In the genomic region with DNA sequence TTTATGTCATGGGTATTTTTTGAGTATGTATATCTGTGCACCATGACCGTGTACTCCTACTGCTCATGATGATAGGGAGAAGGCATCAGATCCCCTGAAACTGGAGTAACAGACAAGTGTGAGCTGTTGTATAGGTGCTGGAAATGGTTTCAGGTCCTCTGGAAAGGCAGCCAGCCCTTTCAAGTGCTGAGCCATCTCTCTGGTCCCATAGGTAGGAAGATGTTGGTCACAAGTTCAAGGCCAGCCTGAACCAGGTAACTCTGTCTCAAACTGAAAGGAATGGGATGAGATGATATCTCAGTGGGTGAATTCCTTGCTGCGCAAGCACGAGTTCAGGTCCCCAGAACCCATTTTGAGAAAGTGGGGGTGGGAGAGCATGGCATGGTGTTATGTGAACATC, we compare ENCODE assay signal across 16 mouse cellular contexts. TPM values are rescaled to one million over a fixed set of nuclear protein-coding genes. Genes with fewer than 3 reads are reported as not detected.
DNase-seq lines count a peak whose midpoint lies in the region; ATAC-seq lines count a peak whose summit lies in the region.
"Had no signal": no experiment of that assay in that cellular context is flagged by ENCODE, and none has a peak within 500 bp of the region (broad histone marks: within the 10 kb centered on the region; RNA-seq: fewer than 3 reads in every experiment).

No protein-coding gene starts in this region.

- ATAC-seq in forebrain, embryonic 14.5 days, result peak; percentile 25; the same call in 1 of the 2 replicates
- no peak for ATAC-seq in forebrain, embryonic 12.5 days (ENCODE audit: low FRiP score)
- peak; percentile 10; the same call in 1 of the 2 replicates for ATAC-seq in hindbrain, embryonic 13.5 days (ENCODE audit: low FRiP score)
- ATAC-seq in midbrain, embryonic 11.5 days (ENCODE audit: low FRiP score), result no peak
- ATAC-seq in midbrain, embryonic 16.5 days, result no peak
- ATAC-seq in neural tube, embryonic 15.5 days (ENCODE audit: low FRiP score), result peak; percentile 13; the same call in 1 of the 2 replicates

- H3K36me3 ChIP-seq in forebrain, embryonic 14.5 days (ENCODE audit: control insufficient read depth, insufficient read depth, low read length), result no peaks in the 10 kb centered on the region
- 0 out of 2 replicates have a peak, but pooled peaks cover 12% of the 10 kb centered on the region for H3K36me3 ChIP-seq in forebrain, embryonic 12.5 days (replicated peaks)
- H3K36me3 ChIP-seq in hindbrain, embryonic 13.5 days, result peaks cover 7% of the 10 kb centered on the region
- peaks cover 18% of the 10 kb centered on the region; the same call in 1 of the 2 replicates for H3K36me3 ChIP-seq in hindbrain, embryonic 10.5 days
- 0 out of 2 replicates have a peak, but pooled peaks cover 3% of the 10 kb centered on the region for H3K36me3 ChIP-seq in midbrain, embryonic 11.5 days (ENCODE audit: control insufficient read depth, insufficient read depth, low read length)
- H3K36me3 ChIP-seq in midbrain, embryonic 16.5 days (ENCODE audit: control insufficient read depth, insufficient read depth, low read length), result no peaks in the 10 kb centered on the region
- 0 out of 2 replicates have a peak, but pooled peaks cover 3% of the 10 kb centered on the region for H3K36me3 ChIP-seq in neural tube, embryonic 15.5 days
- H3K36me3 ChIP-seq: heart, embryonic 15.5 days; hindbrain, embryonic 15.5 days had no signal

- H3K9ac ChIP-seq in forebrain, embryonic 14.5 days (ENCODE audit: low read length), result no peak overlapping the region
- H3K9ac ChIP-seq in forebrain, embryonic 12.5 days, result no peak overlapping the region
- no peak overlapping the region for H3K9ac ChIP-seq in hindbrain, embryonic 13.5 days
- no peak overlapping the region for H3K9ac ChIP-seq in midbrain, embryonic 11.5 days (ENCODE audit: low read length)
- no peak overlapping the region for H3K9ac ChIP-seq in midbrain, embryonic 16.5 days (ENCODE audit: low read depth, low read length)
- H3K9ac ChIP-seq in neural tube, embryonic 15.5 days (replicated peaks), result no peak overlapping the region
- H3K9ac ChIP-seq: embryonic facial prominence, embryonic 13.5 days; forebrain, embryonic 13.5 days; forebrain, postnatal 0 days; heart, embryonic 12.5 days; heart, embryonic 15.5 days; hindbrain, embryonic 15.5 days had no signal

- no peak for DNase-seq in forebrain, embryonic 14.5 days (ENCODE audit: low spot score)
- no peak for DNase-seq in hindbrain, embryonic 10.5 days (ENCODE audit: low spot score)
- peak; percentile 72 for DNase-seq in midbrain, embryonic 11.5 days (ENCODE audit: low spot score, missing footprints)
- no peak for DNase-seq in neural tube, embryonic 10.5 days (ENCODE audit: extremely low spot score, low spot score)

- no peaks in the 10 kb centered on the region for H3K27me3 ChIP-seq in forebrain, embryonic 14.5 days (replicated peaks; ENCODE audit: control insufficient read depth, insufficient read depth, low read length)
- H3K27me3 ChIP-seq in forebrain, embryonic 12.5 days, result no peaks in the 10 kb centered on the region
- H3K27me3 ChIP-seq in hindbrain, embryonic 13.5 days, result no peaks in the 10 kb centered on the region
- no peaks in the 10 kb centered on the region for H3K27me3 ChIP-seq in hindbrain, embryonic 10.5 days (ENCODE audit: insufficient read depth, poor library complexity, severe bottlenecking)
- H3K27me3 ChIP-seq in midbrain, embryonic 11.5 days (ENCODE audit: control insufficient read depth, insufficient read depth, low read length), result no peaks in the 10 kb centered on the region
- H3K27me3 ChIP-seq in midbrain, embryonic 16.5 days (ENCODE audit: control insufficient read depth, insufficient read depth, low read depth, low read length), result no peaks in the 10 kb centered on the region
- no peaks in the 10 kb centered on the region for H3K27me3 ChIP-seq in neural tube, embryonic 15.5 days (replicated peaks)
- H3K27me3 ChIP-seq: embryonic facial prominence, embryonic 13.5 days; forebrain, embryonic 13.5 days; heart, embryonic 12.5 days; heart, embryonic 15.5 days; hindbrain, embryonic 15.5 days had no signal

- no peaks in the 10 kb centered on the region for H3K4me1 ChIP-seq in forebrain, embryonic 14.5 days (ENCODE audit: control insufficient read depth, insufficient read depth, low read length)
- H3K4me1 ChIP-seq in forebrain, embryonic 12.5 days, result peaks cover 4% of the 10 kb centered on the region; the same call in 1 of the 2 replicates
- 0 out of 2 replicates have a peak, but pooled peaks cover 3% of the 10 kb centered on the region for H3K4me1 ChIP-seq in hindbrain, embryonic 13.5 days (replicated peaks)
- H3K4me1 ChIP-seq in hindbrain, embryonic 10.5 days (replicated peaks), result peaks cover 15% of the 10 kb centered on the region; the same call in 1 of the 2 replicates
- H3K4me1 ChIP-seq in midbrain, embryonic 11.5 days (ENCODE audit: control insufficient read depth, insufficient read depth, low read length), result no peaks in the 10 kb centered on the region
- H3K4me1 ChIP-seq in midbrain, embryonic 16.5 days (ENCODE audit: control insufficient read depth, insufficient read depth, low read length), result peaks cover 4% of the 10 kb centered on the region; the same call in 1 of the 2 replicates
- peaks cover 4% of the 10 kb centered on the region; the same call in 1 of the 2 replicates for H3K4me1 ChIP-seq in neural tube, embryonic 15.5 days
- H3K4me1 ChIP-seq: forebrain, embryonic 13.5 days; hindbrain, embryonic 15.5 days had no signal

- H3K4me3 ChIP-seq in forebrain, embryonic 14.5 days (ENCODE audit: low read depth, low read length), result no peak overlapping the region
- H3K4me3 ChIP-seq in forebrain, embryonic 12.5 days (replicated peaks), result no peak overlapping the region
- H3K4me3 ChIP-seq in hindbrain, embryonic 13.5 days, result no peak overlapping the region
- H3K4me3 ChIP-seq in hindbrain, embryonic 10.5 days, result no peak overlapping the region
- H3K4me3 ChIP-seq in midbrain, embryonic 11.5 days (ENCODE audit: low read depth, low read length), result no peak overlapping the region
- no peak overlapping the region for H3K4me3 ChIP-seq in midbrain, embryonic 16.5 days (ENCODE audit: low read depth, low read length)
- H3K4me3 ChIP-seq in neural tube, embryonic 15.5 days (replicated peaks), result no peak overlapping the region
- H3K4me3 ChIP-seq: embryonic facial prominence, embryonic 10.5 days; embryonic facial prominence, embryonic 13.5 days; erythroblast, embryonic 14.5 days; forebrain, embryonic 13.5 days; heart, embryonic 12.5 days; heart, embryonic 15.5 days; hindbrain, embryonic 15.5 days had no signal

- no peak overlapping the region for H3K27ac ChIP-seq in forebrain, embryonic 14.5 days (ENCODE audit: low read depth, low read length)
- no peak overlapping the region for H3K27ac ChIP-seq in forebrain, embryonic 12.5 days
- no peak overlapping the region for H3K27ac ChIP-seq in hindbrain, embryonic 13.5 days
- H3K27ac ChIP-seq in hindbrain, embryonic 10.5 days, result no peak overlapping the region
- H3K27ac ChIP-seq in midbrain, embryonic 11.5 days (ENCODE audit: low read depth, low read length), result no peak overlapping the region
- no peak overlapping the region for H3K27ac ChIP-seq in midbrain, embryonic 16.5 days (ENCODE audit: low read length)
- no peak overlapping the region for H3K27ac ChIP-seq in neural tube, embryonic 15.5 days (replicated peaks)
- H3K27ac ChIP-seq: forebrain, embryonic 13.5 days; hindbrain, embryonic 15.5 days had no signal

- WGBS in forebrain, embryonic 14.5 days, result 92% methylated on average over 3 of the region's 3 CpGs
- WGBS in forebrain, embryonic 12.5 days, result 92% methylated on average over 3 of the region's 3 CpGs
- 90% methylated on average over 3 of the region's 3 CpGs for WGBS in hindbrain, embryonic 13.5 days
- 92% methylated on average over 3 of the region's 3 CpGs for WGBS in hindbrain, embryonic 10.5 days
- whole genome bisulfite sequencing in midbrain, embryonic 11.5 days, result 93% methylated on average over 3 of the region's 3 CpGs
- 89% methylated on average over 3 of the region's 3 CpGs for WGBS in midbrain, embryonic 16.5 days
- 92% methylated on average over 3 of the region's 3 CpGs for WGBS in neural tube, embryonic 15.5 days

- no peaks in the 10 kb centered on the region for H3K9me3 ChIP-seq in forebrain, embryonic 14.5 days (replicated peaks; ENCODE audit: control insufficient read depth, low read length)
- H3K9me3 ChIP-seq in forebrain, embryonic 12.5 days, result no peaks in the 10 kb centered on the region
- H3K9me3 ChIP-seq in hindbrain, embryonic 13.5 days, result no peaks in the 10 kb centered on the region
- H3K9me3 ChIP-seq in hindbrain, embryonic 10.5 days, result no peaks in the 10 kb centered on the region
- no peaks in the 10 kb centered on the region for H3K9me3 ChIP-seq in midbrain, embryonic 11.5 days (ENCODE audit: control insufficient read depth, low read length)
- no peaks in the 10 kb centered on the region for H3K9me3 ChIP-seq in midbrain, embryonic 16.5 days (replicated peaks; ENCODE audit: control insufficient read depth, low read length, poor library complexity, severe bottlenecking)
- H3K9me3 ChIP-seq in neural tube, embryonic 15.5 days (replicated peaks), result no peaks in the 10 kb centered on the region
- H3K9me3 ChIP-seq: embryonic facial prominence, embryonic 10.5 days; embryonic facial prominence, embryonic 13.5 days; forebrain, embryonic 13.5 days; heart, embryonic 12.5 days; hindbrain, embryonic 15.5 days had no signal

- no peak overlapping the region for H3K4me2 ChIP-seq in forebrain, embryonic 14.5 days (ENCODE audit: low read length)
- no peak overlapping the region for H3K4me2 ChIP-seq in forebrain, embryonic 12.5 days
- no peak overlapping the region for H3K4me2 ChIP-seq in hindbrain, embryonic 13.5 days
- H3K4me2 ChIP-seq in midbrain, embryonic 11.5 days, result no peak overlapping the region
- H3K4me2 ChIP-seq in midbrain, embryonic 16.5 days (ENCODE audit: low read length), result no peak overlapping the region
- H3K4me2 ChIP-seq in neural tube, embryonic 15.5 days, result no peak overlapping the region
- H3K4me2 ChIP-seq: embryonic facial prominence, embryonic 13.5 days; forebrain, embryonic 13.5 days; heart, embryonic 12.5 days; heart, embryonic 15.5 days; hindbrain, embryonic 15.5 days had no signal

RNA-seq across cellular contexts. Expression of a gene that starts 24.2 kb away (rescaled TPM):
- polyA plus RNA-seq in forebrain, embryonic 14.5 days (2014; fragmentation: Nextera tagmentation; extraction: Ambion mirVana), result 218 and 229 TPM in 2 replicates
- polyA plus RNA-seq in forebrain, embryonic 12.5 days (2016; fragmentation: Nextera tagmentation; extraction: Ambion mirVana), result 194 and 201 TPM in 2 replicates
- polyA plus RNA-seq in hindbrain, embryonic 13.5 days (2015; fragmentation: Nextera tagmentation; extraction: Ambion mirVana), result 209 and 210 TPM in 2 replicates
- 250 and 288 TPM in 2 replicates for polyA plus RNA-seq in hindbrain, embryonic 10.5 days (2016; fragmentation: Nextera tagmentation; extraction: Ambion mirVana)
- 239 and 240 TPM in 2 replicates for polyA plus RNA-seq in midbrain, embryonic 11.5 days (2014; fragmentation: Nextera tagmentation; extraction: Ambion mirVana)
- 208 and 220 TPM in 2 replicates for polyA plus RNA-seq in midbrain, embryonic 16.5 days (2015; fragmentation: Nextera tagmentation; extraction: Ambion mirVana)
- 225 and 227 TPM in 2 replicates for polyA plus RNA-seq in neural tube, embryonic 15.5 days (2015; fragmentation: Nextera tagmentation; extraction: Ambion mirVana)

RNA-seq across cellular contexts. Expression of a gene that starts 49.4 kb away (rescaled TPM):
- polyA plus RNA-seq in forebrain, embryonic 14.5 days (2014; fragmentation: Nextera tagmentation; extraction: Ambion mirVana), result 19.7 and 22.1 TPM in 2 replicates
- polyA plus RNA-seq in forebrain, embryonic 12.5 days (2016; fragmentation: Nextera tagmentation; extraction: Ambion mirVana), result 30.4 and 33.0 TPM in 2 replicates
- 24.8 and 24.9 TPM in 2 replicates for polyA plus RNA-seq in hindbrain, embryonic 13.5 days (2015; fragmentation: Nextera tagmentation; extraction: Ambion mirVana)
- 22.2 and 22.6 TPM in 2 replicates for polyA plus RNA-seq in hindbrain, embryonic 10.5 days (2016; fragmentation: Nextera tagmentation; extraction: Ambion mirVana)
- 32.0 and 38.4 TPM in 2 replicates for polyA plus RNA-seq in midbrain, embryonic 11.5 days (2014; fragmentation: Nextera tagmentation; extraction: Ambion mirVana)
- polyA plus RNA-seq in midbrain, embryonic 16.5 days (2015; fragmentation: Nextera tagmentation; extraction: Ambion mirVana), result 21.4 and 26.2 TPM in 2 replicates
- polyA plus RNA-seq in neural tube, embryonic 15.5 days (2015; fragmentation: Nextera tagmentation; extraction: Ambion mirVana), result 24.1 and 24.7 TPM in 2 replicates

Comparison
In these comparisons a context has a peak if more than half of its experiments do, and no peak if none do; other contexts are left out.
1. ATAC-seq: peak in forebrain, embryonic 14.5 days (single experiment), hindbrain, embryonic 13.5 days (single experiment) and neural tube, embryonic 15.5 days (single experiment); none in forebrain, embryonic 12.5 days (single experiment), midbrain, embryonic 11.5 days (single experiment) and midbrain, embryonic 16.5 days (single experiment).